ENCODE assay signal across 13 mouse cellular contexts in the genomic region with DNA sequence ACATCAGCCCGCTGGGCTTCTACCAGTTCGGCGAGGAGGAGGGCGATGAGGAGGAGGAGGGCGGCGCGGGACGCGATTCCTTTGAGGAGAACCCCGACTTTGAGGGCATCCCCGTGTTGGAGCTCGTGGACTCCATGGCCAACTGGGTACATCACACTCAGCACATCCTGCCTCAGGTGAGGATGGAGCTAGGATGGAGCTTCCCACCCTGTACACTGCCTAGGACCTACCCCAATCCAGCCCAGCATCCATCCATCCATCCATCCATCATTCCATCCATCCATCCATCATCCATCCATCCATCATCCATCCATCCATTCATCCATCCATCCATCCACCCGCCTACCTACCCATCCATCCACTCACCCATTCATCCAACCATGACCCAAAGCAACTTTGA. TPM values are rescaled to one million over a fixed set of nuclear protein-coding genes. Genes with fewer than 3 reads are reported as not detected.
DNase-seq lines count a peak whose midpoint lies in the region; ATAC-seq and TF ChIP-seq lines count a peak whose summit lies in the region.
"Had no signal": no experiment of that assay in that cellular context is flagged by ENCODE, and none has a peak within 500 bp of the region (broad histone marks: within the 10 kb centered on the region; RNA-seq: fewer than 3 reads in every experiment).

No protein-coding gene starts in this region.

- H3K9me3 ChIP-seq in heart, embryonic 11.5 days (replicated peaks; ENCODE audit: control insufficient read depth, low read length): peaks cover 4% of the 10 kb centered on the region; the same call in 1 of the 2 replicates
- H3K9me3 ChIP-seq in lung, embryonic 15.5 days: no peaks in the 10 kb centered on the region
- no peaks in the 10 kb centered on the region for H3K9me3 ChIP-seq in forebrain, postnatal 0 days (ENCODE audit: low read length)
- H3K9me3 ChIP-seq in neural tube, embryonic 13.5 days: no peaks in the 10 kb centered on the region

- H3K36me3 ChIP-seq in heart, embryonic 11.5 days (ENCODE audit: control insufficient read depth, insufficient read depth, low read length): no peaks in the 10 kb centered on the region
- H3K36me3 ChIP-seq in lung, embryonic 15.5 days: no peaks in the 10 kb centered on the region
- no peaks in the 10 kb centered on the region for H3K36me3 ChIP-seq in forebrain, postnatal 0 days (ENCODE audit: insufficient read depth)
- H3K36me3 ChIP-seq in neural tube, embryonic 13.5 days: no peaks in the 10 kb centered on the region

- 45% methylated on average over 13 of the region's 13 CpGs for whole genome bisulfite sequencing in heart, embryonic 11.5 days (ENCODE audit: insufficient replicate concordance)
- 45% methylated on average over 13 of the region's 13 CpGs for WGBS in lung, embryonic 15.5 days
- 64% methylated on average over 8 of the region's 13 CpGs for WGBS in forebrain, postnatal 0 days
- WGBS in neural tube, embryonic 13.5 days: 57% methylated on average over 13 of the region's 13 CpGs

- peak overlapping the region; percentile 27; the same call in 1 of the 2 replicates for H3K4me2 ChIP-seq in heart, embryonic 11.5 days
- peak overlapping the region; percentile 16; the same call in 1 of the 2 replicates for H3K4me2 ChIP-seq in lung, embryonic 15.5 days
- peak overlapping the region; percentile 19 for H3K4me2 ChIP-seq in forebrain, postnatal 0 days (ENCODE audit: low read depth)
- H3K4me2 ChIP-seq in neural tube, embryonic 13.5 days: peak overlapping the region; percentile 16; the same call in 1 of the 2 replicates
- H3K4me2 ChIP-seq: liver, embryonic 11.5 days had no signal

- H3K9ac ChIP-seq in heart, embryonic 11.5 days (ENCODE audit: low read depth, low read length): no peak overlapping the region
- H3K9ac ChIP-seq in lung, embryonic 15.5 days: no peak overlapping the region
- H3K9ac ChIP-seq in forebrain, postnatal 0 days: no peak overlapping the region
- H3K9ac ChIP-seq in neural tube, embryonic 13.5 days: no peak overlapping the region

- no peak for DNase-seq in heart, adult 9 months (ENCODE audit: low spot score in 2 of 2)
- DNase-seq in lung, postnatal 14 days: no peak
- DNase-seq in forebrain, postnatal 0 days: no peak
- DNase-seq in frontal cortex, postnatal 25 days (ENCODE audit: low spot score in 2 of 2): no peak
- DNase-seq: cerebellum, adult 8-10 months had no signal

- H3K4me3 ChIP-seq in heart, embryonic 11.5 days (ENCODE audit: low read depth, low read length): peak overlapping the region; percentile 3; the same call in 1 of the 2 replicates
- H3K4me3 ChIP-seq in lung, embryonic 15.5 days: no peak overlapping the region
- peak overlapping the region; percentile 12; the same call in 1 of the 2 replicates for H3K4me3 ChIP-seq in forebrain, postnatal 0 days (ENCODE audit: low read depth, low read length)
- H3K4me3 ChIP-seq in neural tube, embryonic 13.5 days: peak overlapping the region; percentile 4; the same call in 1 of the 2 replicates
- H3K4me3 ChIP-seq: layer of hippocampus, adult 2 months had no signal

- TF ChIP-seq CTCF in forebrain, postnatal 0 days (IDR thresholded peaks at IDR 0.05; ENCODE audit: low read depth): no peak

- peaks cover 39% of the 10 kb centered on the region for H3K27me3 ChIP-seq in heart, embryonic 11.5 days (ENCODE audit: control insufficient read depth, insufficient read depth, low read length)
- H3K27me3 ChIP-seq in lung, embryonic 15.5 days: peaks cover 36% of the 10 kb centered on the region
- peaks cover 18% of the 10 kb centered on the region for H3K27me3 ChIP-seq in forebrain, postnatal 0 days (ENCODE audit: insufficient read depth, low read length)
- peaks cover 35% of the 10 kb centered on the region for H3K27me3 ChIP-seq in neural tube, embryonic 13.5 days

- H3K4me1 ChIP-seq in heart, embryonic 11.5 days (ENCODE audit: control insufficient read depth, insufficient read depth, low read length): no peaks in the 10 kb centered on the region
- H3K4me1 ChIP-seq in lung, embryonic 15.5 days: no peaks in the 10 kb centered on the region
- no peaks in the 10 kb centered on the region for H3K4me1 ChIP-seq in forebrain, postnatal 0 days (ENCODE audit: insufficient read depth)
- H3K4me1 ChIP-seq in neural tube, embryonic 13.5 days (replicated peaks): no peaks in the 10 kb centered on the region

- no peak for ATAC-seq in heart, embryonic 11.5 days (replicated peaks; ENCODE audit: insufficient number of reproducible peaks, low FRiP score, low TSS enrichment)
- no peak for ATAC-seq in lung, embryonic 15.5 days (ENCODE audit: borderline replicate concordance, extremely low read depth, low FRiP score, low TSS enrichment)
- ATAC-seq in forebrain, postnatal 0 days: no peak
- no peak for ATAC-seq in neural tube, embryonic 13.5 days (ENCODE audit: low read depth)
- ATAC-seq in activated CD4-positive, CD25-positive, alpha-beta regulatory T cell, adult 4 months: no peak

- no peak overlapping the region for H3K27ac ChIP-seq in heart, embryonic 11.5 days (ENCODE audit: low read depth, low read length)
- H3K27ac ChIP-seq in lung, embryonic 15.5 days: no peak overlapping the region
- no peak overlapping the region for H3K27ac ChIP-seq in forebrain, postnatal 0 days (ENCODE audit: low read depth, low read length)
- H3K27ac ChIP-seq in neural tube, embryonic 13.5 days (replicated peaks): no peak overlapping the region
- H3K27ac ChIP-seq: layer of hippocampus, adult 2 months had no signal

RNA-seq across cellular contexts. Expression of a gene that starts 10.1 kb away (rescaled TPM):
- polyA plus RNA-seq in heart, embryonic 11.5 days (2014; fragmentation: Nextera tagmentation; extraction: Ambion mirVana): 15.2 and 16.2 TPM in 2 replicates
- 15.9 and 17.1 TPM in 2 replicates for polyA plus RNA-seq in lung, embryonic 15.5 days (2015; fragmentation: Nextera tagmentation; extraction: Ambion mirVana)
- total RNA-seq in forebrain, postnatal 0 days (2014; rRNA removed): 96.5 and 122 TPM in 2 replicates
- polyA plus RNA-seq in forebrain, postnatal 0 days (2015; fragmentation: Nextera tagmentation; extraction: Ambion mirVana): 43.6 and 43.8 TPM in 2 replicates
- polyA plus RNA-seq in neural tube, embryonic 13.5 days (2015; fragmentation: Nextera tagmentation; extraction: Ambion mirVana): 25.1 and 26.0 TPM in 2 replicates
- not detected for polyA plus RNA-seq in activated CD4-positive, CD25-positive, alpha-beta regulatory T cell, adult 4 months (2017; shearing (Covaris generic))

RNA-seq across cellular contexts. Expression of a gene that starts 11.4 kb away (rescaled TPM):
- not detected in 2 replicates for polyA plus RNA-seq in heart, embryonic 11.5 days (2014; fragmentation: Nextera tagmentation; extraction: Ambion mirVana)
- polyA plus RNA-seq in lung, embryonic 15.5 days (2015; fragmentation: Nextera tagmentation; extraction: Ambion mirVana): not detected in 2 replicates
- 0.19 and 0.23 TPM in 2 replicates for total RNA-seq in forebrain, postnatal 0 days (2014; rRNA removed)
- 0.09 and 0.23 TPM in 2 replicates for polyA plus RNA-seq in forebrain, postnatal 0 days (2015; fragmentation: Nextera tagmentation; extraction: Ambion mirVana)
- polyA plus RNA-seq in neural tube, embryonic 13.5 days (2015; fragmentation: Nextera tagmentation; extraction: Ambion mirVana): not detected in 2 replicates
- not detected for polyA plus RNA-seq in activated CD4-positive, CD25-positive, alpha-beta regulatory T cell, adult 4 months (2017; shearing (Covaris generic))
- total RNA-seq: adrenal gland, postnatal 4 days; heart, adult 8-10 months had no signal
- polyA plus RNA-seq: liver, embryonic 11.5 days had no signal

RNA-seq across cellular contexts. Expression of a gene that starts 17.8 kb away (rescaled TPM):
- 17.0 and 17.7 TPM in 2 replicates for polyA plus RNA-seq in heart, embryonic 11.5 days (2014; fragmentation: Nextera tagmentation; extraction: Ambion mirVana)
- polyA plus RNA-seq in lung, embryonic 15.5 days (2015; fragmentation: Nextera tagmentation; extraction: Ambion mirVana): 24.2 and 27.1 TPM in 2 replicates
- total RNA-seq in forebrain, postnatal 0 days (2014; rRNA removed): 16.2 and 20.8 TPM in 2 replicates
- polyA plus RNA-seq in forebrain, postnatal 0 days (2015; fragmentation: Nextera tagmentation; extraction: Ambion mirVana): 2.2 and 3.0 TPM in 2 replicates
- 10.5 and 10.7 TPM in 2 replicates for polyA plus RNA-seq in neural tube, embryonic 13.5 days (2015; fragmentation: Nextera tagmentation; extraction: Ambion mirVana)
- polyA plus RNA-seq in activated CD4-positive, CD25-positive, alpha-beta regulatory T cell, adult 4 months (2017; shearing (Covaris generic)): not detected

RNA-seq across cellular contexts. Expression of a gene that starts 28.5 kb away (rescaled TPM):
- 6.6 and 6.9 TPM in 2 replicates for polyA plus RNA-seq in heart, embryonic 11.5 days (2014; fragmentation: Nextera tagmentation; extraction: Ambion mirVana)
- 9.5 and 9.7 TPM in 2 replicates for polyA plus RNA-seq in lung, embryonic 15.5 days (2015; fragmentation: Nextera tagmentation; extraction: Ambion mirVana)
- total RNA-seq in forebrain, postnatal 0 days (2014; rRNA removed): 3.0 and 4.1 TPM in 2 replicates
- 0.97 and 1.0 TPM in 2 replicates for polyA plus RNA-seq in forebrain, postnatal 0 days (2015; fragmentation: Nextera tagmentation; extraction: Ambion mirVana)
- 2.5 and 3.2 TPM in 2 replicates for polyA plus RNA-seq in neural tube, embryonic 13.5 days (2015; fragmentation: Nextera tagmentation; extraction: Ambion mirVana)
- polyA plus RNA-seq in activated CD4-positive, CD25-positive, alpha-beta regulatory T cell, adult 4 months (2017; shearing (Covaris generic)): under 1 TPM in 1 of 2 experiments, not detected in 1; 0.25 TPM

RNA-seq across cellular contexts. Expression of a gene that starts 41.7 kb away (rescaled TPM):
- 17.6 and 21.4 TPM in 2 replicates for polyA plus RNA-seq in heart, embryonic 11.5 days (2014; fragmentation: Nextera tagmentation; extraction: Ambion mirVana)
- polyA plus RNA-seq in lung, embryonic 15.5 days (2015; fragmentation: Nextera tagmentation; extraction: Ambion mirVana): 34.3 and 34.6 TPM in 2 replicates
- total RNA-seq in forebrain, postnatal 0 days (2014; rRNA removed): 70.3 and 73.8 TPM in 2 replicates
- polyA plus RNA-seq in forebrain, postnatal 0 days (2015; fragmentation: Nextera tagmentation; extraction: Ambion mirVana): 16.6 and 20.0 TPM in 2 replicates
- 30.4 and 32.7 TPM in 2 replicates for polyA plus RNA-seq in neural tube, embryonic 13.5 days (2015; fragmentation: Nextera tagmentation; extraction: Ambion mirVana)
- 10 to 100 TPM in 1 of 2 experiments, 1 to 10 TPM in 1; 10.0 to 10.3 TPM for polyA plus RNA-seq in activated CD4-positive, CD25-positive, alpha-beta regulatory T cell, adult 4 months (2017; shearing (Covaris generic))

Comparison
In these comparisons a context has a peak if more than half of its experiments do, and no peak if none do; other contexts are left out.
1. RNA of a gene that starts 10.1 kb away (polyA plus RNA-seq): 43.6 to 43.8 TPM in forebrain, postnatal 0 days, 25.1 to 26.0 TPM in neural tube, embryonic 13.5 days, 15.9 to 17.1 TPM in lung, embryonic 15.5 days and 15.2 to 16.2 TPM in heart, embryonic 11.5 days; not detected in activated CD4-positive, CD25-positive, alpha-beta regulatory T cell, adult 4 months; every median in the first group is over 10 times any median in the second.
2. Peak in every context shown above with its lines, with median percentiles within 50 percentile points of each other: H3K4me2 ChIP-seq.